Mouse (Mus musculus) limb, embryonic 11.5 days (tissue): ENCODE measurements around the gene Pls1. TPM values are rescaled to one million over a fixed set of nuclear protein-coding genes. Genes with fewer than 3 reads are reported as not detected.

ENCODE experiments used
- ATAC-seq: fragments of 200-750 bp; cut with Nextera tagmentation; 2 replicates; pipeline ENCODE4 v1.8.0; 2017; ENCODE audit warnings: low read depth; ENCODE audit not compliant: insufficient number of reproducible peaks, low FRiP score, low TSS enrichment
- DNase-seq: peaks from one replicate; pipeline ENCODE4 v3.0.0-alpha.2; 2015; ENCODE audit warnings: low spot score
- H3K27ac ChIP-seq: fragments of 300-500 bp; sonication (generic); replicated peaks from 2 replicates; pipeline ENCODE4 v1.5.1; 2014; ENCODE audit warnings: low read depth, mild to moderate bottlenecking, low read length
- H3K27me3 ChIP-seq: fragments of 300-500 bp; sonication (generic); 2 replicates; pipeline ENCODE4 v1.6.1; 2014; ENCODE audit warnings: mild to moderate bottlenecking, low read length, mixed read lengths; ENCODE audit not compliant: control insufficient read depth, insufficient read depth
- H3K36me3 ChIP-seq: fragments of 300-500 bp; sonication (generic); 2 replicates; pipeline ENCODE4 v1.6.1; 2014; ENCODE audit warnings: mild to moderate bottlenecking, low read length, moderate library complexity, mixed read lengths; ENCODE audit not compliant: control insufficient read depth, insufficient read depth
- H3K4me1 ChIP-seq: fragments of 300-500 bp; sonication (generic); 2 replicates; pipeline ENCODE4 v1.6.1; 2014; ENCODE audit warnings: low read length, mixed read lengths; ENCODE audit not compliant: control insufficient read depth, insufficient read depth
- H3K4me2 ChIP-seq: fragments of 300-500 bp; sonication (generic); 2 replicates; pipeline ENCODE4 v1.6.1; 2014; ENCODE audit warnings: low read depth, mild to moderate bottlenecking, moderate library complexity; ENCODE audit not compliant: severe bottlenecking
- H3K4me3 ChIP-seq: fragments of 300-500 bp; sonication (generic); 2 replicates; pipeline ENCODE4 v1.5.1; 2014; ENCODE audit warnings: low read depth, low read length
- H3K9ac ChIP-seq: fragments of 300-500 bp; sonication (generic); 2 replicates; pipeline ENCODE4 v1.6.1; 2014; ENCODE audit warnings: mild to moderate bottlenecking, low read length
- H3K9me3 ChIP-seq: fragments of 300-500 bp; sonication (generic); 2 replicates; pipeline ENCODE4 v1.6.1; 2016; ENCODE audit warnings: low read length; ENCODE audit not compliant: control insufficient read depth
- WGBS: fragments of 180-500 bp; shearing (Covaris S2); extraction: QIAGEN DNeasy Blood & Tissue Kit; methylation state at CpG from one replicate; pipeline ENCODE4 v1.1.7; 2014; 5-methylcytosine and 5-hydroxymethylcytosine counted together
- polyA plus RNA-seq: library from polyadenylated mRNA; unstranded; fragments of >200 nt; fragmentation: Nextera tagmentation; extraction: Ambion mirVana; gene quantifications from 2 replicates; pipeline ENCODE4 v1.2.1, GENCODE M21; 2014

The Pls1 gene
- polyA plus RNA-seq, 1 experiment from 2014 or later = 4.4 TPM

GRCm38 (mm10) chr9:95761381-95761780, 83.7 kb downstream of the Pls1 start:
- no peaks in the 10 kb centered on the region for H3K36me3 ChIP-seq
- 87% methylated on average over 8 of the region's 8 CpGs for WGBS
- no peak overlapping the region for H3K27ac ChIP-seq
- H3K9me3 ChIP-seq = no peaks in the 10 kb centered on the region
- no peaks in the 10 kb centered on the region for H3K4me1 ChIP-seq
- no peak overlapping the region for H3K4me3 ChIP-seq
- no peak overlapping the region for H3K9ac ChIP-seq
- no peak for DNase-seq
- no peak overlapping the region for H3K4me2 ChIP-seq
- no peak for ATAC-seq
- no peaks in the 10 kb centered on the region for H3K27me3 ChIP-seq

GRCm38 (mm10) chr9:95750746-95751145, 94.4 kb downstream of the Pls1 start:
- ATAC-seq = no peak
- peak overlapping the region; percentile 92 for H3K4me2 ChIP-seq
- WGBS = 43% methylated on average over 9 of the region's 9 CpGs

GRCm38 (mm10) chr9:95750037-95750511, 95.0 kb downstream of the Pls1 start, which contains the start of gene Trpc1:
Gene Trpc1 (minus strand): TSS chr9:95750375.
- Histone ChIP-seq H3K4me3 (peak within 1 kb of the TSS; percentile 72), H3K27ac (no peak within 1 kb of the TSS), H3K4me1 (0 out of 2 replicates have a peak, but pooled peaks cover 3% of the 10 kb centered on the region), H3K9me3 (no peaks in the 10 kb centered on the region), H3K27me3 (peaks cover 5% of the 10 kb centered on the region), H3K4me2 (peak within 1 kb of the TSS; percentile 92), H3K36me3 (no peaks in the 10 kb centered on the region), H3K9ac (peak within 1 kb of the TSS; percentile 68)
- peak; percentile 96 for ATAC-seq
- under 1% methylated on average over 49 of the region's 56 CpGs for WGBS
- peak; percentile 87 for DNase-seq

More at GRCm38 (mm10) chr9:95750746-95751145, 94.4 kb downstream of the Pls1 start:
- DNase-seq = no peak
- H3K36me3 ChIP-seq = no peaks in the 10 kb centered on the region
- no peak overlapping the region for H3K9ac ChIP-seq
- H3K27me3 ChIP-seq = peaks cover 5% of the 10 kb centered on the region
- H3K4me3 ChIP-seq = peak overlapping the region; percentile 72
- no peaks in the 10 kb centered on the region for H3K9me3 ChIP-seq
- 0 out of 2 replicates have a peak, but pooled peaks cover 3% of the 10 kb centered on the region for H3K4me1 ChIP-seq
- no peak overlapping the region for H3K27ac ChIP-seq

GRCm38 (mm10) chr9:95749461-95749928, 95.6 kb downstream of the Pls1 start:
- DNase-seq = peak; percentile 38
- Histone ChIP-seq H3K27me3 (peaks cover 5% of the 10 kb centered on the region), H3K4me3 (peak overlapping the region; percentile 72), H3K36me3 (no peaks in the 10 kb centered on the region), H3K27ac (no peak overlapping the region), H3K9me3 (no peaks in the 10 kb centered on the region), H3K4me2 (peak overlapping the region; percentile 92), H3K9ac (peak overlapping the region; percentile 68), H3K4me1 (0 out of 2 replicates have a peak, but pooled peaks cover 3% of the 10 kb centered on the region)
- 2% methylated on average over 30 of the region's 34 CpGs for WGBS
- ATAC-seq = peak; percentile 63; the same call in 1 of the 2 replicates

GRCm38 (mm10) chr9:95747298-95747697, 97.8 kb downstream of the Pls1 start:
- H3K4me1 ChIP-seq = 0 out of 2 replicates have a peak, but pooled peaks cover 3% of the 10 kb centered on the region
- DNase-seq (no peak), ATAC-seq (no peak)
- peaks cover 5% of the 10 kb centered on the region for H3K27me3 ChIP-seq
- no peak overlapping the region for H3K4me3 ChIP-seq
- 84% methylated on average over 5 of the region's 5 CpGs for WGBS
- H3K27ac ChIP-seq = no peak overlapping the region
- H3K9ac ChIP-seq = no peak overlapping the region
- no peaks in the 10 kb centered on the region for H3K36me3 ChIP-seq
- H3K4me2 ChIP-seq = no peak overlapping the region
- no peaks in the 10 kb centered on the region for H3K9me3 ChIP-seq

- Histone ChIP-seq H3K4me1 (no peaks in the 10 kb centered on the region), H3K36me3 (no peaks in the 10 kb centered on the region), H3K9ac (no peak overlapping the region), H3K4me3 (no peak overlapping the region), H3K27ac (no peak overlapping the region), H3K27me3 (peaks cover 5% of the 10 kb centered on the region), H3K9me3 (no peaks in the 10 kb centered on the region), H3K4me2 (no peak overlapping the region)
- WGBS = 38% methylated on average over 7 of the region's 7 CpGs
- DNase-seq (no peak), ATAC-seq (no peak)
Observed at GRCm38 (mm10) chr9:95744845-95745613, 100.1 kb downstream of the Pls1 start.

GRCm38 (mm10) chr9:95736238-95736637, 108.9 kb downstream of the Pls1 start:
- H3K4me3 ChIP-seq = no peak overlapping the region
- no peaks in the 10 kb centered on the region for H3K36me3 ChIP-seq
- DNase-seq (no peak), ATAC-seq (no peak)
- H3K4me1 ChIP-seq = no peaks in the 10 kb centered on the region
- H3K9me3 ChIP-seq = no peaks in the 10 kb centered on the region
- H3K27ac ChIP-seq = no peak overlapping the region
- no peak overlapping the region for H3K9ac ChIP-seq
- H3K4me2 ChIP-seq = no peak overlapping the region
- no peaks in the 10 kb centered on the region for H3K27me3 ChIP-seq

- Histone ChIP-seq H3K27me3 (no peaks in the 10 kb centered on the region), H3K9ac (no peak overlapping the region), H3K27ac (no peak overlapping the region), H3K36me3 (no peaks in the 10 kb centered on the region), H3K9me3 (no peaks in the 10 kb centered on the region), H3K4me2 (no peak overlapping the region), H3K4me3 (no peak overlapping the region), H3K4me1 (no peaks in the 10 kb centered on the region)
- no peak for DNase-seq
- ATAC-seq = no peak
- WGBS = 41% methylated on average over 8 of the region's 8 CpGs
Observed at GRCm38 (mm10) chr9:95712574-95712973, 132.5 kb downstream of the Pls1 start.
